Mouse (Mus musculus) C2C12 (cell line): Measurements from ENCODE around the gene Trim67.
"Not testable (repeated sequence)": the region's sequence is repeated elsewhere in the genome, so short reads cannot be mapped to it uniquely, and the experiment has no call there.

Experiments used
- CEBPB ChIP-seq: IDR thresholded peaks from one replicate; pipeline ENCODE4 v1.6.1; 2011; ENCODE audit warnings: low read depth, mild to moderate bottlenecking, control low read depth, moderate library complexity
- CTCF ChIP-seq: IDR thresholded peaks from one replicate; pipeline ENCODE4 v1.5.1; 2011; ENCODE audit not compliant: control insufficient read depth, insufficient read depth, insufficient read length
- MAX ChIP-seq: IDR thresholded peaks from one replicate; pipeline ENCODE4 v1.6.1; 2011; ENCODE audit warnings: mild to moderate bottlenecking, control low read depth
- MYOG ChIP-seq: IDR thresholded peaks from one replicate; pipeline ENCODE4 v1.6.1; 2011; ENCODE audit not compliant: control insufficient read depth, insufficient read length; ENCODE audit errors: extremely low read depth
- USF1 ChIP-seq: IDR thresholded peaks from one replicate; pipeline ENCODE4 v1.6.1; 2011; ENCODE audit warnings: low read depth, mild to moderate bottlenecking, control low read depth, moderate library complexity

GRCm38 (mm10) chr8:124842929-124843328 lies 50.0 kb downstream of the Trim67 start:
- not testable (repeated sequence) for TF ChIP-seq CTCF, MAX, CEBPB, MYOG, USF1
